Mouse (Mus musculus) limb, embryonic 14.5 days (tissue): Measurements from ENCODE around the gene Rufy1. TPM values are rescaled to one million over a fixed set of nuclear protein-coding genes. Genes with fewer than 3 reads are reported as not detected.

Experiments used
- ATAC-seq: fragments of 200-750 bp; cut with Nextera tagmentation; 2 replicates; pipeline ENCODE4 v1.8.0; 2017; ENCODE audit warnings: low read depth, moderate number of reproducible peaks, moderate TSS enrichment; ENCODE audit not compliant: low FRiP score
- DNase-seq: peaks from one replicate; pipeline ENCODE4 v3.0.0-alpha.2; 2015; ENCODE audit warnings: low spot score
- H3K27ac ChIP-seq: fragments of 300-500 bp; sonication (generic); replicated peaks from 2 replicates; pipeline ENCODE4 v1.5.1; 2014; ENCODE audit warnings: low read depth, mild to moderate bottlenecking, low read length, moderate library complexity, mixed read lengths
- H3K27me3 ChIP-seq: fragments of 300-500 bp; sonication (generic); 2 replicates; pipeline ENCODE4 v1.6.1; 2014; ENCODE audit warnings: low read length, mixed read lengths; ENCODE audit not compliant: control insufficient read depth, insufficient read depth
- H3K36me3 ChIP-seq: fragments of 300-500 bp; sonication (generic); 2 replicates; pipeline ENCODE4 v1.6.1; 2014; ENCODE audit warnings: mild to moderate bottlenecking, low read length, moderate library complexity, mixed read lengths; ENCODE audit not compliant: control insufficient read depth, insufficient read depth
- H3K4me1 ChIP-seq: fragments of 300-500 bp; sonication (generic); 2 replicates; pipeline ENCODE4 v1.6.1; 2014; ENCODE audit warnings: antibody characterized with exemption, low read length, mixed read lengths; ENCODE audit not compliant: control insufficient read depth, insufficient read depth
- H3K4me2 ChIP-seq: fragments of 300-500 bp; sonication (generic); replicated peaks from 2 replicates; pipeline ENCODE4 v1.6.1; 2014; ENCODE audit warnings: low read depth, mild to moderate bottlenecking, low read length, moderate library complexity; ENCODE audit not compliant: severe bottlenecking
- H3K4me3 ChIP-seq: fragments of 300-500 bp; sonication (generic); replicated peaks from 2 replicates; pipeline ENCODE4 v1.5.1; 2014; ENCODE audit warnings: low read length
- H3K9ac ChIP-seq: fragments of 300-500 bp; sonication (generic); 2 replicates; pipeline ENCODE4 v1.6.1; 2014; ENCODE audit warnings: mild to moderate bottlenecking, low read depth, low read length, moderate library complexity; ENCODE audit not compliant: severe bottlenecking
- H3K9me3 ChIP-seq: fragments of 300-500 bp; sonication (generic); 2 replicates; pipeline ENCODE4 v1.6.1; 2016; ENCODE audit warnings: low read length; ENCODE audit not compliant: control insufficient read depth
- POLR2A ChIP-seq: fragments of 200-500 bp; IDR thresholded peaks from 2 replicates; pipeline ENCODE4 v1.8.0; 2012; ENCODE audit warnings: inconsistent platforms, mild to moderate bottlenecking, moderate library complexity, borderline replicate concordance; ENCODE audit not compliant: insufficient read depth, insufficient read length; ENCODE audit errors: extremely low read depth
- WGBS: fragments of 180-500 bp; shearing (Covaris S2); extraction: QIAGEN DNeasy Blood & Tissue Kit; methylation state at CpG from one replicate; pipeline ENCODE4 v1.1.7; 2014; 5-methylcytosine and 5-hydroxymethylcytosine counted together
- polyA plus RNA-seq, 2 experiments: library from polyadenylated mRNA; depleted of rRNA in 1 of 2; stranded (reverse) in 1 of 2; unstranded in 1 of 2; fragments of >200 nt; fragmentation: Nextera tagmentation in 1 of 2; extraction: Ambion mirVana in 1 of 2; gene quantifications; 2 replicates each; pipeline versions ENCODE4 v1.2.1 to v1.2.3; 2012 to 2014

The Rufy1 gene
- polyA plus RNA-seq, 2 experiments: 20.3 to 24.9 TPM

DNA sequence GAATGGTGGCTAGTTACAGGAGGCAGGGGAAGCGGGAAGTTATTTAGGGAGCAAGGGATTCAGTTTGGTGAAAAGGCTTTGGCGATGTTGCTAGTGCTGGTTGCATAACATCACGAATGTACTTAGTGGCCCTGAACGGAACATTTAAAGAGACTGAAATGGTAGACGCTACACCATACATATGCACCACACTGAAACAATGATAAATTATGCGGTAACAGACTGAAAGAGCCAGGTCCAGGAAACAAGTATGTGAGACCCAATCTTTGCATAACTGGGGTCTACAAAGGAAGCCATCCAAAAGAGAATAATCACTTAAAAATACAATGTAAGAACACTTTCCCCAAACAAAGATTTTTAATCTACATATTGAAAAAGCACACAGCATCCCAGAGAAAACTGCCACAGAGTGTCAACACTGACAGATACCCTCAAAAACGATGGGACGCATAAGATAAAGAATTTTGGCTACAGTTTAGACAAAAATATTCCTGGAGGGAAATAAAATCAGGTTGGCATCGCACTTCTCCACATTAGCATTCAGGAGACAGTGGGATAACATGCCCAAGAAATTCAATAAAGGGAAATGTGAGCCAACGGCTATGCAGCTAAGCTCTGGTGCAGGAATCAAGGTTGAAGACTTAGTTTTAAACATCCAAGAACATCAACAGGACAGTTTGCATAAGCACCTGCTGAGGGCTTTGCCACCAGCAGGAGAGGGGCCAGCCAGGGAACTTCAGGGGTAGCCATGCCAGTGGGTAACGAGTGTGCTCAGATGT is 41.4 kb upstream of the Rufy1 start:
- ATAC-seq: no peak

DNA sequence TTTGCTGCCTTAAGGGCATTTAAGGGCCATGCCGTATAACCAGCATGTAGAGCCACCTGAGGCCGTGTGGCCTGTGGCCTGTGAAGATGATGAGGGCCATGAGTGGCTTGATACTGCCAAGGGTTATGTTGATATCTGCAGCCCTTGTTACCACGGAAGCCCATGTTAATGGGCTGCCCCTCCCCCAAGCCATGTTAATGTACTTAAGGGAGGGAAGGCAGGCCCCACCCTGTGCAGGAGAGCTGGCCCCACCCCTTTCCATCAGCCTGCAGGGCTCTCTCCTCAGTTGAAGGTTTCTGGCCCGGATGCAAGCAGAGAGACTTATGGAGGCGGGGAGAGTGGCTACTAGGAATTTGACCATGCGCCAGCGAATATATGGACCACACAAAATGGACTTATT is 30.6 kb upstream of the Rufy1 start:
- Histone ChIP-seq H3K36me3 (no peaks in the 10 kb centered on the region), H3K9ac (no peak overlapping the region), H3K27ac (no peak overlapping the region), H3K4me2 (no peak overlapping the region), H3K4me1 (peaks cover 20% of the 10 kb centered on the region), H3K27me3 (no peaks in the 10 kb centered on the region), H3K4me3 (no peak overlapping the region), H3K9me3 (no peaks in the 10 kb centered on the region)
- ATAC-seq: peak; percentile 42; the same call in 1 of the 2 replicates
- WGBS: 65% methylated on average over 7 of the region's 7 CpGs
- no peak for DNase-seq
- no peak for TF ChIP-seq POLR2A

More for the DNA sequence above, 41.4 kb upstream of the Rufy1 start:
- Histone ChIP-seq H3K4me3 (no peak overlapping the region), H3K36me3 (no peaks in the 10 kb centered on the region), H3K4me2 (no peak overlapping the region), H3K27ac (no peak overlapping the region), H3K27me3 (no peaks in the 10 kb centered on the region), H3K9me3 (no peaks in the 10 kb centered on the region), H3K9ac (no peak overlapping the region), H3K4me1 (peaks cover 7% of the 10 kb centered on the region; the same call in 1 of the 2 replicates)
- TF ChIP-seq POLR2A: no peak
- DNase-seq: no peak
- WGBS: 89% methylated on average over 11 of the region's 11 CpGs

DNA sequence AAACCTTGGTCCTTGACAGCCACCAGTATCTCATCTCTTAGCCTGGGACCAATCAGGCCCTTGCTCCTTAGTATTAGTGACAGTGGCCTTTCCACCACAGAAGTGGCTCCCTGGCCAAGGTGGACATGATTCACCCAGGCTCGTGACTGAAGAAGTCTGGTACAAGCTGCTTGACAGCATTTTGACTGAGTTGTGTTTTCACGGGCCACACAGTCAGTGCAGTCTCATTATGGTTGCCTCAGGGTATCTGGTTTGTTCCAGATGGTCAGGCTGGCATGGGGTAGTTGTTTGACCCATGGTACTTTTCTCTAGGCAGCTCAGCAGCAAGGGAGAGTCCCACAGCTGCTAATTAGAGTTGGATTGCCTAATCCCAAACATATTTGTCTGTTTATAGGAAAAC is 28.3 kb upstream of the Rufy1 start:
- H3K9ac ChIP-seq: no peak overlapping the region
- 66% methylated on average over 2 of the region's 2 CpGs for WGBS
- H3K4me2 ChIP-seq: no peak overlapping the region
- peaks cover 22% of the 10 kb centered on the region for H3K4me1 ChIP-seq
- H3K4me3 ChIP-seq: no peak overlapping the region
- no peak for TF ChIP-seq POLR2A
- H3K27me3 ChIP-seq: no peaks in the 10 kb centered on the region
- H3K36me3 ChIP-seq: no peaks in the 10 kb centered on the region
- H3K9me3 ChIP-seq: no peaks in the 10 kb centered on the region
- DNase-seq (no peak), ATAC-seq (no peak)
- no peak overlapping the region for H3K27ac ChIP-seq

DNA sequence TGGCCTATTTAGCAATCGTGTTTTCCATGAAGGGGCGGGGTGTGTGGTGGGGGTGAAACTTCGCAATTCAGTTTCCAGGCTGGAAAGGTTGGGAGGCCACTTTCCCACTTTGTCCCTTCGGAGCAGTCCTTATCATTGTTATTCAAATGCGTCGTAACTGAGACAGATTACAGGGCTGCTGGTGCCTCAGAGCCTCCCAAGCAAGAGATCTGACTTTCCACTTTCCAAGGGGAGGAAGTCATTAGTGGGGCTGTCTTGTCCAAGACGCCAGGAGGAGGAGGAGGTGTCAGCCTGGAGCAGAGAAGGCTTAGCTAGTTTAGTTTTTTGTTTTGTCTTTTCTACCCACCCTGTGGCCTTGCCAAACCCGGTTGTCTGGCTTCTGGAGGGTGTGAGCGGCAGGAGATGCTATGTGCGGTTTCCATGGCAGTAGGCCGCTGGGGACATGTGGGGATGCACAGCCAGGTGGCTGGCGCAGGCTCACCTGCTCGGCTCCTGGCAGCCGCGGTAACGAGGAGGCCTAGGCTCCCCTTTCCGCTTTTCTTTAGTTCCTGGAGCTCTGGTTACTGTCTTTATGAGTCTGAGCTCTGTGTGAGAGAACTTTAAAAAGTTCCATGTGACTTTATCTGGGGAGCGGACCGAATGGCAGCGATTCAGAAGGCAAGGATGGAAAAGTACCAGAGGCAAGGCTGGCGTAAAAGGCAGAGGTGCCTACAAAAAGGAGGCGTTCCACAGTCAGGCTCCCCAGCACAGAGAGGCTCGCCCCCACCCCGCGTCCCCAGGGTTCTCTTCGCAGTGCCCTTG is 26.4 kb upstream of the Rufy1 start:
- no peak for TF ChIP-seq POLR2A
- H3K9ac ChIP-seq: peak overlapping the region; percentile 21; the same call in 1 of the 2 replicates
- H3K4me1 ChIP-seq: peaks cover 23% of the 10 kb centered on the region
- no peaks in the 10 kb centered on the region for H3K27me3 ChIP-seq
- H3K4me3 ChIP-seq: peak overlapping the region; percentile 6; the same call in 1 of the 2 replicates
- peak overlapping the region; percentile 40 for H3K4me2 ChIP-seq
- WGBS: 2% methylated on average over 26 of the region's 26 CpGs
- DNase-seq (peak; percentile 64), ATAC-seq (peak; percentile 76)
- H3K36me3 ChIP-seq: no peaks in the 10 kb centered on the region
- peak overlapping the region; percentile 56; the same call in 1 of the 2 replicates for H3K27ac ChIP-seq
- no peaks in the 10 kb centered on the region for H3K9me3 ChIP-seq

DNA sequence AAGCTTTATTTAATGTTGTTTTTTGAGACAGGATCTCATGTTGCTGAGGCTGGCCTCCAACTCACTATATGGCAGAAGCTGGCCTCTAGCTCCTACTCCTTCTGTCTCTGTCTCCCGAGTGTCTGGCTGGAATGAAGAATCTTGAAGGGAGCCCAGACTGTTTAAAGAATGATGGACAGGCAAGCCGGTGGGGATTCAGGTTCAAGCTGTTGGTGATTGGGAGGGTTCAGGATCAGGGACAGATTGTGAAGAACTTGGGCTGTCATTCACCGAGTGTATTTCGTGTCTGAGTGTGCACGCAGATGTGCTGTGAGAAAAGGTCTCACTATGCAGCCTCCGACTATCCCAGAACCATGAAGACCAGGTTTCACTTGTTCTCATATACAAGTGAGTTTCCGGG is 25.5 kb upstream of the Rufy1 start:
- Histone ChIP-seq H3K9ac (no peak overlapping the region), H3K27me3 (no peaks in the 10 kb centered on the region), H3K4me2 (peak overlapping the region; percentile 40; the same call in 1 of the 2 replicates), H3K27ac (no peak overlapping the region), H3K4me1 (peaks cover 22% of the 10 kb centered on the region), H3K4me3 (no peak overlapping the region), H3K36me3 (no peaks in the 10 kb centered on the region), H3K9me3 (no peaks in the 10 kb centered on the region)
- no peak for TF ChIP-seq POLR2A
- 64% methylated on average over 7 of the region's 7 CpGs for WGBS
- DNase-seq (no peak), ATAC-seq (no peak)
